Mouse (Mus musculus) Muller cell, postnatal 12 days (primary cell): ENCODE measurements around the gene Tprkb.
"Not testable (repeated sequence)": the region's sequence is repeated elsewhere in the genome, so short reads cannot be mapped to it uniquely, and the experiment has no call there.

Experiments used
- DNase-seq: peaks from one replicate; pipeline ENCODE4 v3.0.0-alpha.2; 2015; ENCODE audit errors: inconsistent ontology term

The Tprkb gene

DNA sequence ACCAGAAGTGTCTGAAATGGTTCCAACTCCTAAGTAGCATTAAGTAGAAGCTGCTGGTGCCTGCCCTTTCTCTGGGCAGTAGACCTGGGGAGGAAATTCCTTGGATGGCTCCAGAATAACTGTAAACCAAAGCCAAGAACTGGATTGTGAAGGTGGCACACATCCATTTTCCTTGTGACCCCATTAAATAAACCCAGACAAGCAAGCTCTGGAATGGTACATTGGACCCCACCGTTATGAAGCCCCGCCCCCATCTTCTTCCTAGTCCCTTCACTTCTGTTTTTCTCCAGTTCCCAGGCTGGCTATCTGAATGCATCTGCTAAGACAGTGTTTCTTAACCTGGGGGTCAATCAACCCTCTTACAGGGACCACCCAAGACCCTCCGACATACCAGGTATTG, at the start of gene Tprkb:
Gene Tprkb (plus strand): TSS at position 279 of the 400 bp plus-strand sequence.
- peak; percentile 68 for DNase-seq

DNA sequence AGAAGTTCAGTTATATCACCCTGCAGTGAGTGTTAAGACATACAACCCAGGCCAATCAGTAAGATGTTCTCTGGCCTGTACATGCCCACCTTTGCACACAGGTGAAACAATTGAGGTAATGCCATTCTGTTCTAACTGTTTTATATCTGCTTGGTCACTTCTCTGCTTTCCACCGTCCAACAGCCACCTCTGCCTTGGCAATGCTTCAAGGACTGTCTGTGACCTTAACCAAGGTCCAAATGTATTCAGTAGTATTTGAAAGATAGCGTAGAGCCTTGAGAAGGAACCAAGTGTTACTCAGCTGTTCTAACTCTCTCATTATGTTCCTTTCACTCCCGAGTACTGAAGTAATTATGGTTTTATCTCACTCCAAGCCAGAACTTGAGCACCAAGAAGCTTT, 49.1 kb upstream of the Tprkb start:
- no peak for DNase-seq

DNA sequence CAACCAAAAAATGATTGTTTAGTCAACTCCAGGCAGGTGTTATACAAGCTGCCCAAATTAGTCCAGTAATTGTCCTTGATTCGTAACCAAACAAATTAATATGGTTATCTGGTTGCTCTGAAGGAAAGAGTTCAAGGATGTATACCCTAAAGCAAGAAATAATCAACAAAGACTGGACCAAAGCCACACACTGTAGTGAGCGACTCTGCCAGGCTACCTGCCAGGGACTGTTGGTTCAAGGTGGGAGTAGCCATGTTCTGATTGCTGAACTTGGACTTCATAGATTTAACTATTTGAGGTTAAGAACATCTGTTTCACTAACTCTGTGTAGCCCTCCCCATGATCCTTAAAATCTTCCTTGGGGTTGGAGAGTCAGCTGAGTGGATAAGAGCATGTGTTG, 48.5 kb upstream of the Tprkb start:
- no peak for DNase-seq

DNA sequence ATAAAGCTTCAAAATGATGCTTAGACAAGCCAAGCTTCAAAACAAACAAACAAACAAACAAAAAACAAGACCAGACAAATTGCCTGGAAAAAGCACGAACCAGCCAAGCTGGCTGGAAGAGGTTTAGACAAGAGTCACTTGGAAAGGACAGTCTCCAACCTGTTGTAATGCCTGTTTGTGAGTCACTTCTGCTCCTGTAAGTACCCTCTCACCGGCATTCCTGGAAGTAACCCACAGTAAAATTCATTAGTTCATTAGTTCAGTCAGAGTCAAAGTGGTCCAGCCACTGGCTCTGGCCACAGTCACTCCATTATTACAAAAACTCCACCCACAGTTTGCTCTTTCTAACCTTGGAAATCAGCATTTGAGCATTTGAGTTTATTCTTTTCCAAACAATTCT, 47.8 kb upstream of the Tprkb start:
- DNase-seq = peak; percentile 58

DNA sequence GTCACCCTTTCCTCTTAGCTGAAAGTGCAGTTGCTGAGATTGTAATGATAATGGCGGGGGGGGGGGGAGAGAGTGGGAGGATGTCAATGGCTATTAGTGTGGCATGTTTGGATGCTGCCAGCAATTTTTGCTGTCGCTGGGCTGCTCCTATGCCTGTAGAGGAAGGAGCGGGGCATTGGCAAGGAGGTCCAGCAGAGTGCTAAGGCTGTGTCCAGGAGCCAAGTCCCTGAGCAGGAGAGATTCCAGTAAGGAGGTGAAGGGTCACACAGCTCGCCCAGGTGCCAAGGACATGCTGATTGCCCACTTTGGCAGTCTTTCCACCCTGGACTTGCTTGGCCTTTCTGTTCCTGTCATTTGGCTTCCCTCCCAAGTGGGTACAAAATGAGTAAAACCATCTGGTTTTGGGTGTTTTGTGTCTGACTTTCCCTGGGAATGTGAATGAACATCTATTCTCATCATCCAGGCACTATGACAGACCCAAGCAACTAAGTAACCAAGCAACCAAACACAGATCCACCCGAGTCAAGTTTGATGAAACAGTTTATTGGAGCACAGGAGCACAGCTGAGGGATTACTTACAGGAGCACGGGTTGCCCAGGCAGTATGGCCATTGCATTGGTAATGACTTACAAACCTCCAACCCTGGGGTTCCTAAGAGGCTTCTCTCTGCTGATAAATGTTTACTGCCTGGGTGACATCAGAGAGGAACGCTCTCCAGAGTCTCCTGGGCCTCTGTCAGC, 46.6 kb upstream of the Tprkb start:
- DNase-seq = peak; percentile 95

DNA sequence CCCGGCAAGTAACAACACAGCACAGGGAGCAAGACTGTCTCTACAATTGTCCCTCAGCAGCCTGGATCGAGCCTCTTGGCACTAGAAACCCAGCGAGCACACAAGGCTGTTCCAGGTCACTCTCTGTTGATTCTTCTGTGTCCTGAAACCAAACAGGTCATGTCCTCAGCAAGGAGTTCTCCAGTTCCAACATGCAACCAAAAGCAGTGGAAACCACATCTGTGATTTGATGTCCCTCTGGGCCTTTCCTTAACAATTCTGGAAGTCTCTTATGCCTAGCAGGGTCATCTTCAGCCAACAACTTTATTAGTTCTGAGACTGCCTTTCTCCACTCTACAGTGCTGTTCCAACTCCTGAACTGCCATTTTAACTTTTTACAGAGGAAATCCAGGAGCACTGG, 45.5 kb upstream of the Tprkb start:
- not testable (repeated sequence) for DNase-seq

DNA sequence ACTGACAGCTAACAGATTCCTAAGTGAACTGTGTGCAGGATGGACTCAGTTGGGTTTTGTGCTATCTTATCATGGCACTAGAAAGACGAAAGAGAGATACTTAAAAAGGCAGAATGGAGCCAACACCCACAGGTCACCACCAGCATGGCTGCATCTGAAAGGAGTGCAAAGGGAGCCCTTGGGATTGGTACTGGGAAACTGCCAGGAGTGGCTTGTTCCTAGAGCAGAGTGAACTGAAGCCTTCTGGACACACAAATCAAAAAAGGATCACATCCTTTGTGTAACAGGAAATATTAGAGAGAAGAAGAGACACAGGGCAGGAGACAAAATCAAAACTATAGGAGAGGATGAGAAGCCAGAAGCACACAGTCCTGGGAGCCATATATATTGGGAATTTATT, 44.7 kb upstream of the Tprkb start:
- DNase-seq = not testable (repeated sequence)

DNA sequence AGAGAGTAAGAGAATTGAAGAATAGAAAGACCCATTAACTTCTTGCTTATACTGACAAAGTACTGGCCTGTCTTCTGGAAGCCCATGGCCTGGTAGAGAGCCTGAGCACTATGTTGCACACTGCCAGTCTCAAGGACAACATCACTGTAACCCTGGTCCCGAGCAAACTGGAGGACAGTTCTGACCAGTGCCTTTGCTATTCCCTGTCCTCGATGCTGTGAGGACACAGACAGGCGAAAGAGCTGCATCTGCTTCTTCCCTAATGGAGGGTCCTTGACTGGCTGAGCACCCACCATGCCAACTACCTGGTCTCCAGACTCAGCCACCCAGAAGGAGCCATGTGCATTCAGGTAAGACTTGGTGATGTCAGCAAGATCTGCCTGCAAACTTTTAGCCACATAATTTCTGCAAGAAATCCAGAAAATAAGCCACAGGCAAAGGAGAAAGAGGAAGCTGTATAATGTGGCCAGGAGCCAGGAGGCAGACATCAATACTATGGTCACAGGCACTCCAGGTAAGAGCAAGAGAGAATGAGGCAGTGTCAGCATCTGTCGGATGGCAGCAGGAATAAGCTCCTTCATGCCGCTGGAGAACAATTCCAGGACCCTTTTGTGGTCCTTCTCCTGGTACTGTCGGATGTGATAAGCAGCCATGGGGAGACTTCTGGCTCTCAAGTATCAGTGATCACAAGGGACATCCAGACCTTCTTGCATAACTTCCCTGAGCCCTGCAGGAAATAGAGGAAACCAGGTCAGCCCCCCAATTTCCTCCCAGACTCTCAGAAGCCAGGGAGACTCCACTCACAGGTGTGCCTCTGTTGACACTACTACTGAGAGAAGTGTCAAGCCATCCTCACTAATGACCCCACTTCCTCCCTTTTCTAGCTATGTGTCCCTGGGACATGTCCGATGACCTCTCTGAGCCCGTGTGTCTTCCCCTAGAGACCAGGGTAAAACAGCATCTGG, 43.7 kb upstream of the Tprkb start:
- no peak for DNase-seq

DNA sequence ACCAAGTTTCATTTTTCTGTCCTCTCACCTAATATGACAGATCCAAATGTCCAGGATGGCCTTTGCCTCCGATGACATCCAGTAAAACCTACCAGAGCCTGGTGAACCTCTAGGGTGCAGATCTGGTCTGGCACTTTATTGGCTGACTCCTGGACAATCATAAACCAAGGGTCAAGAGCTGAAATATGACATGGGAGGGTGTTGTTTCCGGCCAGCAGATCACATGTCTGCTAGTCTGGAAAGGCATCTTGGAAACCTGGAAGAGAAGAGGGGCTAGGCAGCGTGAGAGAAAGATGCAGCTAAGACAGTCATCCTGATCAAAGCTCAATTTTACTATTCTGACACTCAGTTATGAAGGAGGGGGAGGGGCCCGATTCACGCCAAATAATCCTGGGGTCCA, 42.7 kb upstream of the Tprkb start, which contains the start of gene Nat8f2:
Gene Nat8f2 (minus strand): TSS at position 153 of the 400 bp plus-strand sequence.
- not testable (repeated sequence) for DNase-seq

DNA sequence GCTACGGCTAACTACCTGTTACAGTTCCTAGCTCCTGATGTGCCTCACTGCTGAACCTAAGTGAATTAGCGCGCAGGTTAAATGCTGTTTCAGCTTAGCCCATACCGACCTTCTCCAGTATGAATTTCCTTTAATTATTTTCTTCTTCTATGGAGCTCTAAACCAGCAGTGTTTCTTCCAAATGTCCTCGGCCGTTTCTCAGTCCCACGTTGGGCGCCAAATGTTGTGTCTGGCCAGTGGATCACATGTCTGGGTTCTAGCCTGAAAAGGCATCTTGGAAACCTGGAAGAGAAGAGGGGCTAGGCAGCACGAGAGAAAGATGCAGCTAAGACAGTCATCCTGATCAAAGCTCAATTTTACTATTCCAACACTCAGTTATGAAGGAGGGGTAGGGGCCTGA, 28.4 kb upstream of the Tprkb start:
- DNase-seq = not testable (repeated sequence)

DNA sequence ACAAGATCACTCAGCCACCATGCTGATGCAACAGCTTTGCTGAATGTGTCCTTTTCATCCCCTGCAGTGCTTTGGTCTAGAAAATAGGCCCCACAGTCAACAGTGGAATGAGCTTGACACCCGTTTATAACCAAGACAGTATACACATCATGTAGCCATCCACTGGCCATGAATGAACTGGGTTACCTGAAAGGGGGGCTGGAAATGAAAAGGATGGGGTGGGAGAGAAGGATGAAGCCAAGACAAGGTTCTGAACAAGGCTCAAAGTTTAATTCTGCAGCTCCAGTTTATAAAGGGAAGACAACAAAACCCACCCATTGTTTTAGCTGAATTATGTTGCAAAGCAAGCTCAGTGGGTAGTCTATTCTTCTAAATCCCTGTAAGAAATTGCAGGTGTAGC, 27.4 kb upstream of the Tprkb start:
- DNase-seq = no peak

DNA sequence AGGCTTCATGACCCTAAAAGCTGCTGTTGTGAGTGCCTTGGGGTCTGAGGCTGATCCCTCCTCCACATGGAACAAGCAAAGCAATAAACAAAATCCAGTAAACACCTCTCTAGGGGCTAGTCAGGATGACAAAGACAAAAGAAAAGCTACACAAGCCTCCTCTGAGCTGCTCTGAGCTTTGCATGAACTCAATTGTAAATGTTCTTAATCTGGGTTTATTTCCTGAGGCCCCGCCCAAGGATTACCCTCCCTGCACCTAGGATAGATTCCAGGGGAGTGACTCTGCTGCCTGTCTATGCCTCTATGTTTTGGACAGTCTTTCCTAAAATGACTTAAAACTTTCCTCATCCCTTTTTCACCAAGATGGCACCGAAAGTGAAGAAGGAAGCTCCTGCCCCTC, 22.7 kb upstream of the Tprkb start:
- no peak for DNase-seq

DNA sequence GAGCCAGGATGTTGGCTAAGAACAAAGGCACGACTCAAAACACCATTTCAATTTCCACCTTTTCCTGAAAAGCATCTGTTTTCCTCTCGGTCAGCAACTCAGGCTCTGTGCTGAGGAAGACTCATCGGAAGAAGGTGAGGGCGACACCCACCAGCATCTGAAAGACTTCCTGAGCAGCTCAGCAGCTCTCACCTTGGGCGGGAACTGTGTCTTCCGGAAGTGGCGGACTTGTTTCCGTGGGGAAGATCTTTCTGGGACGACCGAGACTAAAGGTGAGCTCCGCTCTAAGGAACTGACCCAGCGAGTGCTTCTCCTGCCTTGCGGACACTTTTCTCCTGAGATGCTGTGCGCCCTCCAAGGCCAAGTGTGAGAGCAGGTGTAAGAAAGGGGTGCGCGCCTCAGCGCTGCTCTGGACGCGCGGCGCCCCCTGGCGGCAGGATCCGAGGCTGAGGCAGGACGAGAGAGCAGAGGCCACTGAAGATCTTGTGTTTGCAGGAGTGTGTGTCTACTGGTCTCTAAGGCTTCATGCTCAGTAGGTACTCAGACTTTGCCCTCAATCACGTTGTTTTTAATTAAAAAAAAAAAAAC, 16.5 kb upstream of the Tprkb start:
- DNase-seq = not testable (repeated sequence)

DNA sequence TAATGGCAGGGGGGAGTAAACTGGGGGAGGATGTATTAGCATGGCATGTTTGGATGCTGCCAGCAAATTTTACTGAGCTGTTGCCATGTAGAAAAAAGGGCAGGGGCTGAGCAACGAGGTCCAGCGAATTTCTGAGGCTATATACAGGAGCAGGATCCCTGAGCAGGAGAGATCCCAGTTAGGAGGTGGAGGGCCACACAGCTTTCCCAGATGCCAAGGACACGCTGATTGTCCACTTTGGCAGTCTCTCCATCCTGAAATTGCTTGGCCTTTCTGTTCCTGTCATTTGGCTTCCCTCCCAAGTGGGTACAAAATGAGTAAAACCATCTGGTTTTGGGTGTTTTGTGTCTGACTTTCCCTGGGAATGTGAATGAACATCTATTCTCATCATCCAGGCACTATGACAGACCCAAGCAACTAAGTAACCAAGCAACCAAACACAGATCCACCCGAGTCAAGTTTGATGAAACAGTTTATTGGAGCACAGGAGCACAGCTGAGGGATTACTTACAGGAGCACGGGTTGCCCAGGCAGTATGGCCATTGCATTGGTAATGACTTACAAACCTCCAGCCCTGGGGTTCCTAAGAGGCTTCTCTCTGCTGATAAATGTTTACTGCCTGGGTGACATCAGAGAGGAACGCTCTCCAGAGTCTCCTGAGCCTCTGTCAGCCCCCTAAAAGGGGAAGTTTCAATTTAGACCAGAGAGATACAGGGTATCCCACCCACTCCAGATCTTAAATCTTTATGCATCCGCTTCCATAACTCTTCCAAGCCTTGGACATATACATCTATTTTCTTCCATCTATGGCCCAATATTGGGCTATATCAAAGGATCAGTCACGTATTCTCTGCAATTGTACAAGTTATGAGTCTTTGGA, 12.8 kb upstream of the Tprkb start:
- DNase-seq = peak; percentile 73

DNA sequence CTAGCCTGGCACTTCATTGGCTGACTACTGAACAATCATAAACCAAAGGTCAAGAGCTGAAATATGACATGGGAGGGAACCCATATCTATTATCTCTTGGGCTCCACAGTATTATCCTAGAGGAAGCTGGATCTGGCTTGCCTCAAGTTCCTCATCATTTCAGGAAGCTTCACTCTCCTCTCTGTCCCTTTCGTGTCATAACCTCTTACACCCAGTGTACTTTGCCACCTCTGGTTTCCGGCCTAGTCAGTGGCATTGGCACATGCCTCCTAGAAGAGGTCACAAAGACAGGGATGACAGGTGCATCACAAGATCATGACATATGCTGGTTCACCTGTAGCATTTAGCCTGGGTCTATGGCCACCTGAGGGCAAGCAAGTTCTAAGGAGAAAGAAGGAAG, 9.4 kb upstream of the Tprkb start:
- DNase-seq = no peak

DNA sequence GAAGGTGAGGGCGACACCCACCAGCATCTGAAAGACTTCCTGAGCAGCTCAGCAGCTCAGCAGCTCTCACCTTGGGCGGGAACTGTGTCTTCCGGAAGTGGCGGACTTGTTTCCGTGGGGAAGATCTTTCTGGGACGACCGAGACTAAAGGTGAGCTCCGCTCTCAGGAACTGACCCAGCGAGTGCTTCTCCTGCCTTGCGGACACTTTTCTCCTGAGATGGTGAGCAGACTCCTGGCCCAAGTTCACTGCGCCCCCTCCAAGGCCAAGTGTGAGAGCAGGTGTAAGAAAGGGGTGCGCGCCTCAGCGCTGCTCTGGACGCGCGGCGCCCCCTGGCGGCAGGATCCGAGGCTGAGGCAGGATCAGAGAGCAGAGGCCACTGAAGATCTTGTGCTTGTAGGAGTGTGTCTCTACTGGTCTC, 7.0 kb upstream of the Tprkb start, which contains the start of gene Nat8f4:
Gene Nat8f4 (minus strand): TSS at position 243 of the 420 bp plus-strand sequence.
- DNase-seq = peak; percentile 60

DNA sequence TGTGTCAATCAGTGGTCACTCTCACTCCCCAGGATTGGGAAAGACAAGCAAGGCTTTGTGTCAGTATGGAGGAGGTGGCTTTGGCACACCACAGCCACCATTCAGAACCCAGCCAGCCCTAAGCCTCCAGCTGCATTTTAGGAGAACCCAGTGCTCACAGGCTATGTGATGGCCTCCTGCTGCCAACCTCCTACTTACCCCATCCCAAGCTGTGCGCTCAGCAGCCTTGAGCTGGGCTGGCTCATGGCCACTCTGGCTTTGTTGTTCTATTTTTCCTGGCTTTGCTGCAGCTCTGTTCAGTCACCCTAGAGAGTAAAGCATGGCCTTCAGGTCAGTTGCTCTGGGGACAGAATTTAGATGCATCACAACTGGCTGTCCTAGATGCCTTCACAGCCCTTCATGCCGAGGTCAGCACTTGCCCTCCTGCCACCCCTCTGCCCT, 4.7 kb upstream of the Tprkb start:
- peak; percentile 89 for DNase-seq

DNA sequence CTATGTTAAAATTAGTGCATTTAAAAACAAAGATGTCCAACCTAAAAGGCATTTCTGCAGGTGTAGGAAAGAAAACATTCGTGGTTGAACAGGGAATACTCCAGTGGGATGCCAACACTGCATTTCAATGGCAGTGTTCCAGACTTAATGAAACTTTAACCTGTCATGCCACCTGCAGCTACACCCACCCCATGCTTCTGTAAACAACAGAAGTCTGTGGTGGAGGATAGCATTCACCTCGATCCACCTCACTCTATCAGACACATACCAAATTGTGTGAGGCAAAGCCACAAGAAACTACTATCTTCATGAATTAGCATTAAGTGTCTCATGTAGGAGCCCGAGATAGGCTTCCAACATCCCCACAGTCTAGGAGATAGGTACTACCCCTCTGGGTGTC, 3.3 kb upstream of the Tprkb start:
- DNase-seq = no peak

DNA sequence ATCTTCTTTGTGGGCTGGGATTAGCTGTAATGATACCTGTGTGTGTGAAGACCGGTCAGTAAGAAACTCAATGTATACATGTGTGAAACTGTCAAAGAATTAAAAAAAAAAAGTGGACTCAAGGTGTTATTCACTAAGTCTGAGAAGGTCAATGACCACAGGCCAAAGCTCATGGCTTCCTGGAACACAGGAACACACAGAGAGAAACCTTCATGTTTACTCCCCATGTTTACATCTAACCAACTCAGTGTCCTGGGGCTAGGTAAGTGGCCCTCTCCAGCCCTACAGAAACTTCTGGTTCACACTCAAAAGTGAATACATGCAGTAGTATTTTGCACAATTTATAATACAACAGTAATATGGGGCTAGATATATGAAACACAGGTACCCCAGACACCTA, 2.0 kb upstream of the Tprkb start:
- DNase-seq = no peak

DNA sequence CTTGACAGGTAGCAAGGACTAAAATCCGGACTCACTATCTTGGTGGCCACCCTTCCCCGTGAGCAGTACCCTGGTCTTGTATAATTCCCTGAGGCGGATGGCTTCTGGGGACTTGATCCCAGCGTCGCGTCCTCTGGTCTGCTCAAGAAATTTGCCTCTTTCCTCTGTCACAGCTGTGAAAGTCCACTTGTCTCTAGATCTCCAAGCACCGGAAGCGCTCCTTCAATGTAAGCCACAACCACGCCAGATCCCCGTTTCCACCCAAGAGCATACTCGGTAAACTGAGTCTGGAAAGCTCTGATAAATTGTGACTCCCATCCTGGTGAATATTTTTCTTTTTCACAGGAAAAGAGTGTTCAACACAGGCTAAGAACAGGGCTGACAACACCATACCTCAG, 3.5 kb downstream of the Tprkb start:
- no peak for DNase-seq
